Mouse (Mus musculus): ENCODE results near the gene Uqcrq. TPM values are rescaled to one million over a fixed set of nuclear protein-coding genes. Genes with fewer than 3 reads are reported as not detected.
"Not testable (repeated sequence)": the region's sequence is repeated elsewhere in the genome, so short reads cannot be mapped to it uniquely, and the experiment has no call there.

Gene Uqcrq
- polyA plus RNA-seq, 1 experiment from 2014 or later, result 612 TPM

DNA sequence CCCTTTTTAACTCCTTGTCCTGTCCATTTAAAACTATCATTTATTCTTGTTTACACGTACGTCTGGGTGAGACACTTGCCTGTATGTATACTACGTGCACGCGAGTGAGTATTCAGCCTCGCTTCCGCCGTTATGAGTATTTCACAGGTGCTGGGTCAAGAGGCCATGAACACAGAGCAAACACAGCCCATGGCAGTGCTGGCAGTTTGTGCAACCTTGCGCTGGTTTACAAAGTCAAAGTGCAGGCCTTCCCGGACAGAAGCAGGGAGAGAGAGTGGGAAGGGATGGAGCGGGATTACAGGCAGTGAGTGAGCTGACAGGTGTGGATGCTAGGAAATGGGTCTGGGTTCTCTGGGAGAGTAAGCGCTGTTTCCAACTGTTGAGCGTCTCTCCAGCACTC lies 15.6 kb upstream of the Uqcrq start:
- Histone ChIP-seq H3K4me3 (no peak overlapping the region), H3K27me3 (ENCODE audit: poor library complexity, severe bottlenecking) (no peaks in the 10 kb centered on the region), H3K4me1 (no peaks in the 10 kb centered on the region), H3K27ac (no peak overlapping the region), H3K9me3 (no peaks in the 10 kb centered on the region), H3K36me3 (replicated peaks) (no peaks in the 10 kb centered on the region)
- DNase-seq (ENCODE audit: extremely low spot score, low spot score), result no peak
- WGBS, result 88% methylated on average over 13 of the region's 13 CpGs

DNA sequence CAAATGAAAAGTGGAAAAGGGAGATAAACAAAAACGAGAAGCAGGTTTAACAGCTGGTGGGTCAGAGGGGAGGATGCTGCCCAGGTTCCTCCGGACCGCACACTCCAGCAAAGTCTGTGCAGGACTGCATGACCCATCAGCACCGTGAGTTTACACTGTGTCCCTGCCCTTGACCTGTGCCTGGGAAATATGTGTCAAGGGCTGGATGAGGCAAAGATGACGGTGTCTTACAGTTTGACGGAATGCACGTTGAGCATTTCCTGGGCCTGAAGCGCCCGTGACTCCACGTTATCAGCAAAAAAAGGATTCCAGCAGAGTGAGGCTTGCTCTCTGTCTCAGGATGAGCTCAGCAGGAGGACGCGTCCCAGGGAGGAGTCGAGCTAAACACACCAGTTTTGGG lies 14.9 kb upstream of the Uqcrq start:
- DNase-seq (ENCODE audit: extremely low spot score, low spot score), result no peak
- Histone ChIP-seq H3K9me3 (no peaks in the 10 kb centered on the region), H3K4me1 (no peaks in the 10 kb centered on the region), H3K27ac (no peak overlapping the region), H3K36me3 (replicated peaks) (no peaks in the 10 kb centered on the region), H3K27me3 (ENCODE audit: poor library complexity, severe bottlenecking) (no peaks in the 10 kb centered on the region), H3K4me3 (no peak overlapping the region)
- WGBS, result 64% methylated on average over 13 of the region's 13 CpGs

DNA sequence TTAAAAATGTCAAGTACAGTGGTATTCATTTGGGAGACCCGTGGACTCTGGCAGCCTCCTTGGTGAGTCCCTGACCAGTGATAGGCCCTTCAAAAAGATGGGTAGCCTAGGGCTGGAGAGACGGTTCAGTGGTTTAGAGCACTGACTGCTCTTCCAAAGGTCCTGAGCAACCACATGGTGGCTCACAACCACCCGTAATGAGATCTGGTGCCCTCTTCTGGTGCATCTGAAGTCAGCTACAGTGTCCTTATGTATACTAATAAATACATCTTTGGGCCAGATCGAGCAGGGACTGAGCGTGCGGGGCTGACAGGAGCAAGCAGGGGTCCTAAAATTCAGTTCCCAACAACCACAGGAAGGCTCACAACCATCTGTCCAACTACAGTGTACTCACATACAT lies 13.2 kb upstream of the Uqcrq start:
- Histone ChIP-seq H3K27ac (no peak overlapping the region), H3K9me3 (no peaks in the 10 kb centered on the region), H3K36me3 (replicated peaks) (no peaks in the 10 kb centered on the region), H3K4me3 (no peak overlapping the region), H3K27me3 (ENCODE audit: poor library complexity, severe bottlenecking) (no peaks in the 10 kb centered on the region), H3K4me1 (no peaks in the 10 kb centered on the region)
- DNase-seq (ENCODE audit: extremely low spot score, low spot score), result no peak
- WGBS, result 48% methylated on average over 6 of the region's 6 CpGs

DNA sequence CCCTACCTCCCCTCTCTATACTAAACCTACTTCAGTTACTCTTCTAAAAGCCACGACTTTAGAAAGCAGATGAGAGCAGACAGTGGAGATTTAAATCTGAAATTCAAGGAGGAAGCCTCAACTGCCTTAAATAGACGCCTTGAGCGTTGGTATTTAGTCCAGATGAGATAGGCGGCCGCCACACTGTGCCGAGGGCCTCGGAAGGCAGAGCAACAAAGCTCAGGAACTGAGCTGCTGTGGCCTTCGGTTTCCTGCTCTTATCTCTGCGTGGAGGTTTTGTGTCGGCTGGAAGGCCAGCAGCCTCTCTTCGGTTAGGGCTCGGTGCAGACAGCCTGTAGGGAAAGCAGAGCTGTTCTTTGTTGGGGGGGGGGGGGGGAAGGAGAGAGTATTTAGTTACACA lies 11.3 kb upstream of the Uqcrq start:
- H3K27ac ChIP-seq, result no peak overlapping the region
- DNase-seq (ENCODE audit: extremely low spot score, low spot score), result no peak
- WGBS, result 63% methylated on average over 12 of the region's 12 CpGs
- no peaks in the 10 kb centered on the region for H3K9me3 ChIP-seq
- no peaks in the 10 kb centered on the region for H3K36me3 ChIP-seq (replicated peaks)
- H3K27me3 ChIP-seq (ENCODE audit: poor library complexity, severe bottlenecking), result no peaks in the 10 kb centered on the region
- no peaks in the 10 kb centered on the region for H3K4me1 ChIP-seq
- no peak overlapping the region for H3K4me3 ChIP-seq

DNA sequence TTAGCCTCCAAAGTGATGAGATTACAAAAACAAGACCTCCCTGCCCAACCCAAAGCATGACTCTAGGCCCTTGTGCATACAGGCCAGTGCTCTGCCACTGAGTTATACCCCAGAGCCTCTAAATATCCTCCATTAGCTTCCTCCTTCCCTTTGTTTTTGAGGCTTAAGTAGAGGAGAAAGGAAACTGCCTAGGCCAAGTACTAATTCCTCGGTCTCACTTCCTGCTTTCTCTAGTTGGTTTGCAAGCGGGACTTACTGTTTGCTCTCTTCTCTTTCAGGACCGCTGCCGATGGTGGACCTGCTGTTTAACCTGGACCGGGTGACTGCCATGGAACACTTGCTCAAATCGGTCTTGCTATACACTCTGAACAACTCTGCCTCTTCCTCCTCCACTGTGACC lies 5.7 kb upstream of the Uqcrq start:
- Histone ChIP-seq H3K36me3 (replicated peaks) (no peaks in the 10 kb centered on the region), H3K27me3 (ENCODE audit: poor library complexity, severe bottlenecking) (no peaks in the 10 kb centered on the region), H3K4me3 (no peak overlapping the region), H3K9me3 (no peaks in the 10 kb centered on the region), H3K27ac (no peak overlapping the region), H3K4me1 (peaks cover 5% of the 10 kb centered on the region)
- 95% methylated on average over 6 of the region's 6 CpGs for WGBS
- DNase-seq (ENCODE audit: extremely low spot score, low spot score), result no peak

DNA sequence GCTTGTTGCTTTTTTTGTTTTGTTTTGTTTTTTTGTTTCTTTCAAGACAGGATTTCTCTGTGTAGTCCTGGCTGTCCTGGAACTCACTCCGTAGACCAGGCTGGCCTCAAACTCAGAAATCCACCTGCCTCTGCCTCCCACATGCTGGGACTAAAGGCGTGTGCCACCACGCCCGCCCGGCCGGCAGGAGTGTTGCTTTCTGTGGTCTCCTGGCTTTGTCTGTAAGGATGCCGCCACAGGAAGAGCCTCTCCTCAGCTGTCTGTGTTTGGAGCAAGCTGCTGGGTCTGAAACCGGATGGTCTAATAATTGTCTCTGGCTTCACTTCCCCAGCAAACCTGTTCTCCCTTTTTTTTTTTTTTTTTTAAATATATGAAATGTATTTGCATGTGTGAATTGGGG lies 4.9 kb upstream of the Uqcrq start:
- 91% methylated on average over 8 of the region's 8 CpGs for WGBS
- no peak for DNase-seq (ENCODE audit: extremely low spot score, low spot score)
- no peaks in the 10 kb centered on the region for H3K27me3 ChIP-seq (ENCODE audit: poor library complexity, severe bottlenecking)
- no peaks in the 10 kb centered on the region for H3K36me3 ChIP-seq (replicated peaks)
- H3K4me1 ChIP-seq, result peaks cover 8% of the 10 kb centered on the region
- H3K27ac ChIP-seq, result no peak overlapping the region
- H3K9me3 ChIP-seq, result no peaks in the 10 kb centered on the region
- no peak overlapping the region for H3K4me3 ChIP-seq

DNA sequence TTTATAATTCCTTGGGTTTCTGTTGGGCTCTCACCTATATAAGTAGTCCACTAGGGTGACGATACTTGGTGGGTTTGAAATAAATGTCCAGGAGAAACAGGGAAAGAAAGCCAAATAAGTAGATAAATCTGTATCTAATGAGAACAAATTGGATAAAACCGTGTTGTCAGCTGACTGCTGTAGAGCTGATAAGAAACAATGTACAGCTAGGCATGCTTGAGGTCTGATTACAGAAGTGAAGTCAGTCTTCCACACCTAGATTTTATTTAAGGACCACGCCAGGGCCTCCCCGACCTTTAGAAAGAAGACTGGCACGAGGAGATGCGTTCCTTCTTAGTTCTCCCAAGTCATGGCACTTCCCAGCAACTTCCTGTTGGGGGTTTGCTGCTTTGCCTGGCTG lies 2.4 kb upstream of the Uqcrq start:
- H3K27me3 ChIP-seq (ENCODE audit: poor library complexity, severe bottlenecking), result no peaks in the 10 kb centered on the region
- no peak overlapping the region for H3K27ac ChIP-seq
- no peak overlapping the region for H3K4me3 ChIP-seq
- H3K36me3 ChIP-seq (replicated peaks), result peaks cover 13% of the 10 kb centered on the region
- H3K9me3 ChIP-seq, result no peaks in the 10 kb centered on the region
- no peak for DNase-seq (ENCODE audit: extremely low spot score, low spot score)
- 65% methylated on average over 6 of the region's 6 CpGs for WGBS
- H3K4me1 ChIP-seq, result peaks cover 20% of the 10 kb centered on the region

DNA sequence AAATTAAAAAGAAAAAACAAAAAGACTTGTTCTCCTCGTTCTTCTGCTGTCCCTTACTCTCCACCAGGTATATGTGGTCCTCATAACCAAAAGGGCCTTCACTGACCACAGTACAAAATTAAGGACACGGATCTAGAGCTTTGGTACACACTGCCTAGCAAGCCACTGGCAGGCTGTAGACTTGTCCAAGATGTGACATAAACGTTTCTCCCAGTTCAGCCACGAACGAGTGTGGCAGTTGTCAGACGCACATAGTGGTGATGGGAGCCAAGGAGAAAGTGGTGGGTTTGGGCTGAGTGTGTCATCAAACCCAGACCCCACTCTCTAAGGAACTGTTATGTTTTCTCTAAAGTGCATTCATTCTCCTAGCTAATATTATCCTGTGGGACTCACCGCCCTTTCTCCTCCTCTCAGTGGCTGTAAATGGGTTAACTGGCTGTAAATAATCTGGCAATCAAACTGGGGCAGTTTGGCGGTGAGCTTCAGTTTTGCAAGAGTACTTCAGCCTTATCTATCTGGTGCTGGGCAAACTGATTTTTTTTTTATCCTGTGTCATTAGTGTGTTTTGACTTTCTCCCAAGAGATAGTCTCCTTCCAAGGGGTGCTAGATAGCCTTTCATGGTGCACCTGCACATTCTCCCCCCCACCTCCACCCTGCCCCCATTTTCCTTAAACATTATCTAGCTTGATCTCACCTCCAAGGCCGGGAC lies 871 bp upstream of the Uqcrq start:
- no peak for DNase-seq (ENCODE audit: extremely low spot score, low spot score)
- Histone ChIP-seq H3K4me1 (peaks cover 20% of the 10 kb centered on the region), H3K27me3 (ENCODE audit: poor library complexity, severe bottlenecking) (no peaks in the 10 kb centered on the region), H3K27ac (peak overlapping the region; percentile 89), H3K36me3 (replicated peaks) (peaks cover 26% of the 10 kb centered on the region), H3K4me3 (peak overlapping the region; percentile 96), H3K9me3 (no peaks in the 10 kb centered on the region)
- 25% methylated on average over 9 of the region's 9 CpGs for WGBS

DNA sequence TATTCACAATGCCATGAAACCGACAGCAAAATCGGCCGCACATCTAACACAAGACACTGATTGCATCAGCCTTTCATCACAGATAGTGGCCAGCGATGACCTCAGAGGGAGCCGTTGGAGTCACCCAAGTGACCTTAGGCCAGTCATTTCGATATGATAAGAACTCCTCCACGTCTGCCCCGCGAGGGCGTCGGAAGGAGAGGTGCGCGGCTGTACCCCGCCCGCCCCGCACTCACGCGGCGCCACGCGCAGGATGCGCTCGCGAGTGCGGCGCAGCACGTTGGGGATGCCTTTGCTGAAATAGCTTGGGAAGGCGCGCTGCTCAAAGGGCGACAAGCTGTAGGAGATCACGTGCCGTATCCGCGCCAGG lies 346 bp downstream of the Uqcrq start:
- Histone ChIP-seq H3K4me3 (peak overlapping the region; percentile 96), H3K36me3 (replicated peaks) (peaks cover 26% of the 10 kb centered on the region), H3K9me3 (no peaks in the 10 kb centered on the region), H3K27me3 (ENCODE audit: poor library complexity, severe bottlenecking) (no peaks in the 10 kb centered on the region), H3K4me1 (peaks cover 20% of the 10 kb centered on the region), H3K27ac (peak overlapping the region; percentile 89)
- DNase-seq (ENCODE audit: extremely low spot score, low spot score), result peak; percentile 25
- WGBS, result under 1% methylated on average over 34 of the region's 34 CpGs

DNA sequence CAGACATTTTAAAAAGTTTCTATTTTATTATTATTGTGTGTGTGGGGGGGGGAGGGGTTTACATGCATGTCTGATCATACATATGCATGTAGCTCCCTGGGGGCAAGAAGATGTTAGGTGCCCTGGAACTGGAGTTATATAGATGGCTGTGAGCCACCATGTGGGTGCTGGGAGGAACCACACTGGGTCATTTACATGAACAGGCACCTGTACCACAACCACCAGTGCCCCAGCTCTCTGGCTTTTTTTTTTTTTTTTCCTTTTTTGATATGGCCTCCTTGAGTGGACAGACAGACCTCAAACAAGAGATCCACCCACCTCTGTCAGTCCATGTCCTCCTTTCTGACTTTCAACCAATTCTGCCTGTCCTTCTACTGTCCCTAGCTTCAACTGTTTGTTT lies 1.4 kb downstream of the Uqcrq start:
- no peak for DNase-seq (ENCODE audit: extremely low spot score, low spot score)
- Histone ChIP-seq H3K27ac (no peak overlapping the region), H3K27me3 (ENCODE audit: poor library complexity, severe bottlenecking) (no peaks in the 10 kb centered on the region), H3K4me1 (peaks cover 20% of the 10 kb centered on the region), H3K9me3 (no peaks in the 10 kb centered on the region), H3K4me3 (peak overlapping the region; percentile 96), H3K36me3 (replicated peaks) (peaks cover 26% of the 10 kb centered on the region)

DNA sequence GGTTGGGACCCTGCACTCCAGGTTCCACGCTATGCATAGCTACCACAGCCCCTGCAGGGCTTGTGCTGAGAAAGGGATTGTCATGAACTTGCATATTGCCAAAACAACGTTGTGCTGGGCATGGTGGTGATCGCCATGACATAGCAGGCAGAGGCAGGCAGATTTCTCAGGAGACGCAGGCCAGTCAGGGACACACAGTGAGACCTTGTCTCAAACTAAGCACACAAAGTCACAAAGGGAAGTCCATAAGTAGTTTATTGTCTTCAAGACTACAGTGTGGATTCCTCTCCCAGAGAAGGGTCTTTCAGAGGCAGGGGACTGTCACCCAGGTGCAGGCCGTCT lies 1.9 kb downstream of the Uqcrq start:
- H3K27ac ChIP-seq, result no peak overlapping the region
- no peaks in the 10 kb centered on the region for H3K9me3 ChIP-seq
- H3K27me3 ChIP-seq (ENCODE audit: poor library complexity, severe bottlenecking), result no peaks in the 10 kb centered on the region
- peaks cover 20% of the 10 kb centered on the region for H3K4me1 ChIP-seq
- 98% methylated on average over 5 of the region's 5 CpGs for WGBS
- H3K36me3 ChIP-seq (replicated peaks), result peaks cover 26% of the 10 kb centered on the region
- no peak for DNase-seq (ENCODE audit: extremely low spot score, low spot score)
- no peak overlapping the region; the same call in 1 of the 2 replicates for H3K4me3 ChIP-seq

DNA sequence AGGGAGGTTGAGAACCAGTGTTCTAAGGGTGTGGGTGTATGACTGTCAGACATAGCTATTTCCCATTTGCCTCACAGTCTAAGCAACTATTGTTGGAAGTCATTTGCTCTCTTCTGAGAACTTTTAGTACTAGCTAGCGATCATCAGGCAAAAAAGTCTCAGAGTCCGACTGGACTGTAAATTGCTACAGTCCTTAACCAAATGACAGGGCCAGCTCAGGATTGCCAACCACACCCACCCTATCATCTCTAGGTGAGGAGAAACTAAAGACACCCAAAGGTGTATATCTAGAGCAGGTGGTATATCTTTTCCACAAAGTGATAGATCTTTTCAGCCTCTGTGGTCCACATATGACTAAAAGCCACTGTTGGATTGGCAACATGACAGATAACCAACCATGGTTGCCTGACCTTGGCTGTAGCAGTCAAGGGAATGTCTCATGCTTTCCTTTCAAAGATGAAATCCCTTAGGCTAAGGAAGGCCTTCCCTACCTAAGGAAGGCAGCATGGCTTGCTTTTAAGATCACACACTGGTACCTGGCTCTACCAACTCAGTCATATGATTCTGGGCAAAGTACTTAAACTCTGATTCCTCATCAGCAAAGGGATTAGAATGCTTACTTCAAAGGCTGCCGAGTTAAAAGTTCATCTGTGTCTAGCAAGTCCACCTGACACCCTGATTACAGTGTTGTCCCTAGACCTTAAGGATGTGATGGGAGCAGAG lies 2.5 kb downstream of the Uqcrq start:
- H3K4me1 ChIP-seq, result peaks cover 20% of the 10 kb centered on the region
- H3K4me3 ChIP-seq, result no peak overlapping the region
- H3K36me3 ChIP-seq (replicated peaks), result peaks cover 26% of the 10 kb centered on the region
- 90% methylated on average over 3 of the region's 3 CpGs for WGBS
- H3K27me3 ChIP-seq (ENCODE audit: poor library complexity, severe bottlenecking), result no peaks in the 10 kb centered on the region
- no peaks in the 10 kb centered on the region for H3K9me3 ChIP-seq
- no peak overlapping the region for H3K27ac ChIP-seq
- no peak for DNase-seq (ENCODE audit: extremely low spot score, low spot score)

DNA sequence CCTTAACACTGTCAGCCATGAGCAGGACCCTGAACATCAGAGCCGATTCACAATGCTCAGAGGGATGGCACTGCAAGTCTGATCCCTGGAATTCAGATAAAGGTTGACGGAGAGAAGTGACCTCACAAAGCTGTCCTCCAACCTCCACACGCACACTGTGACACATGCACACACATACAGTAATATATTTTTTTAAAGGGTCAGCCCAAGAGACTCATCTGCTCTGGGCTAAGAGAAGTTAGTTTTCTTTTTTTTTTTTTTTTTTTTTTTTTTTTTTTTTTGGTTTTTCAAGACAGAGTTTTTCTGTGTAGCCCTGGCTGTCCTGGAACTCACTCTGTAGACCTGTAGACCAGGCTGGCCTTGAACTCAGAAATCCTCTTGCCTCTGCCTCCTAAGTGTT lies 3.7 kb downstream of the Uqcrq start:
- peaks cover 20% of the 10 kb centered on the region for H3K4me1 ChIP-seq
- H3K27me3 ChIP-seq (ENCODE audit: poor library complexity, severe bottlenecking); H3K9me3 ChIP-seq; H3K4me3 ChIP-seq; H3K27ac ChIP-seq; DNase-seq (ENCODE audit: extremely low spot score, low spot score): not testable (repeated sequence)
- H3K36me3 ChIP-seq (replicated peaks), result peaks cover 30% of the 10 kb centered on the region
- 90% methylated on average over 3 of the region's 3 CpGs for WGBS

All from forebrain, embryonic 10.5 days (tissue).